Mouse (Mus musculus): ENCODE results near the gene Zyx.

Gene Zyx

DNA sequence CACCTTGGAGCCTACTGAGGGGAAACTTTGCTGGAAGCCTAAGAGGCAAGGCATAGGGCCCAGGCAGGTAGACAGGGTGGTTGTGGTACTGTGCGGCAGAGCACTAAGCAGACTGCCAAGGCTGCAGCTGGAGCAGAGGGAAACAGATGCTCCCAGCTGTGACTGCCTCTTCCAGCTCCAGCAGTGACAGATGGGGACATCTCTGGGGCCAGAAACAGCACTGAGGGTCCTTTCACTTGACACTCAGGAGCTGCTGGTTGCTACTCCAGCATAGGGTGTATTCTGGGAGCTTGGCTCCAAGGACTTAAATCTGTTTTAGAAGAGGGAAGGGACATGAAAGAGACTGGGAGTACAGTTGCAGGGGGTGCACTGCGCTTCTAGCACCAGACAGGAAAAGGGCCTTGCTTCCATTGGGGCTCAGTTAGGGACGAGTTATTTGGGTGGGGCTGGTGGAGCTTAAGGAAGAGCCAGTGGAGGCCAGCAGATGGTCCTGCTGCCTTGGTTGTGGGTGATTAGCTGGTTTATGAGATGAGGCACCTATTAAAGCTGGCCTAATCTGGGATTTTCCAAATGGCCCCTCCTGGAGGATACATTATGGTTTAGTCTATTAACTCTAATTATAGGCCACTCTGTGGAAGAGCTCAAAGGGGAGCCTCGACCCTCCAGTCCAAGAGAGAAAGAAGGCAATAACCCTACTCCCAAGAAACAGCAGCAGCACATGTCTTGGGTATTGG is 21.4 kb downstream of the Zyx start:
- DNase-seq = no peak

DNA sequence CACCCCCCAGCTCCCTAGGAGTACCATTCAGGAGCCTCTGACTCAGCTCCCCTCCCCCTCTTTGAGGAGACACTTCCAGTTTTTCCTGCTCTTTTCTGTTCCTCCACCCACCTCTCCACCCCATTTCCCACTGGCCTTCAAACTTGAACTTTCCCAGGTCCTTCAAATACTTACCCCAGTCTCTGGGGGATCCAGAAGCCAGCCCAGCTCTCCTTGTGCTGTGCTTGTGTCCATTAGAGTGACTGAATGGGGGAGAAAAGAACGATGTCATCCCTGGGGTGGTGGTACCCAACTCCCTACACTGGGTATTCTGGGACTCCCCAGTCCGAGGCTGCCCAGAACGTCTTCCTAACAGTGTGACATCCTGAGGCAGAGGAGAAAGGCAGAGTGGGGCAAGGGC is 22.6 kb downstream of the Zyx start:
- no peak for DNase-seq

GRCm38 (mm10) chr6:42372421-42372815 is 23.0 kb downstream of the Zyx start:
- DNase-seq = no peak

GRCm38 (mm10) chr6:42372816-42373547 is 23.6 kb downstream of the Zyx start, which contains the start of gene Epha1:
Gene Epha1 (minus strand): TSS chr6:42373268.
- DNase-seq = no peak

GRCm38 (mm10) chr6:42373669-42374430 is 24.4 kb downstream of the Zyx start:
- DNase-seq = no peak

GRCm38 (mm10) chr6:42374701-42375100 is 25.3 kb downstream of the Zyx start:
- no peak for DNase-seq

- DNase-seq = no peak
These were observed 25.7 kb downstream of the Zyx start for GRCm38 (mm10) chr6:42375131-42375530.

DNA sequence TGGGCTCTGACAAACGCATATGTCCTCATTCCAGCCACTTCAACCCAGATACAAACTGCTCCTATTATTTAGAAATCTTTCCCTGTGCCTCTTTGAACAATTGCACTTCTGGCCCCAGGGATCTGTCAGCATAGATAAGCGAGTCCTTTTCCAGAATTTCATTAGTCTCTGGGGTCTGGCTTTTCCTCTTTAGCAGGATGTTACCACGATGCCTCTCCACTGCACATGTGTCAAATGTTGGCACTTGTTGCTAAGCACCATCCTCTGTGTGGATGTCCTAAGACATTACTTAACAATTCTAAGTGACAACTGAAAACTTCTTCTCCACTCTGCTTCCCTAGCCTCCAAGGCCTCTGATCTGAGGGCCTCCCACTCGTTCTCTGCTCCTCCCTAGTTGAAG is 26.6 kb downstream of the Zyx start:
- no peak for DNase-seq

GRCm38 (mm10) chr6:42376504-42377019 is 27.1 kb downstream of the Zyx start:
- DNase-seq = no peak

DNA sequence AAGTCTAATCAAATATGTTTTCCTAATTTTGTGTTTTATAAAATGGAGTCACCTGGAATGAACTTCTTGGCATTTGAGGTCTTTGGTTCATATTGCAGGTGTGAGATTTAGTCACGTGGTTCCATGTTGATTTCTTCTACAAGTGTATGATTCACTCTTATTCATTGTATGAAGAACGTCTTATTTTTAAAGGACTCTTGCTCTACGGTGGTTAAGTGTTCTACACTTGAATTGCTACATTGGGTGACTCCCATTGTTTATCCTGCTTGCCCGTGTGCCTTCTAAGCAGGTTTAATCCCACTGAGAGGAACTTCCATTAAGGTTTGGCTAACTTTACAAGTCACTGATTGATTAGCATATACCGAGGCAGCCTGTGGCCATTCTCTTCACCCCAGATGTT is 27.9 kb downstream of the Zyx start:
- no peak for DNase-seq

DNA sequence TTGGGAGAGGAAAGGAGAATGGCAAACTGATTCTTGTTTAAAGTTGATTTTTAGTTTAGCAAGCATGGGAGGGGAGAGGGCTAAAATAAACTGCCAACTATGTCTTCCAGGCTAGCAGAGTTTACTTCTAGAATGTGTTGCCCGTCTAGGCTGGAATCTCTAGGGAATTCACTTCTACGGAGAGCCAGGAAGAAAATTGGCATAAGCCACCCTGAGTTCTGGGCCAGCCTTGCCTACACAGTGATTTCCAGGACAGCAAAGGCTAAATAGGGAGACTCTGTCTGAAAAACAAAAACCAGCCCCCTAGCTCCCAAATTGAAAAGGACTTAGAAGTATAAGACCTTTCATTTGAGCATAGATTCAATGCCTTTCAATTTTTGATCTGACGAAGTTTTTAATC is 30.1 kb downstream of the Zyx start:
- DNase-seq = no peak

DNA sequence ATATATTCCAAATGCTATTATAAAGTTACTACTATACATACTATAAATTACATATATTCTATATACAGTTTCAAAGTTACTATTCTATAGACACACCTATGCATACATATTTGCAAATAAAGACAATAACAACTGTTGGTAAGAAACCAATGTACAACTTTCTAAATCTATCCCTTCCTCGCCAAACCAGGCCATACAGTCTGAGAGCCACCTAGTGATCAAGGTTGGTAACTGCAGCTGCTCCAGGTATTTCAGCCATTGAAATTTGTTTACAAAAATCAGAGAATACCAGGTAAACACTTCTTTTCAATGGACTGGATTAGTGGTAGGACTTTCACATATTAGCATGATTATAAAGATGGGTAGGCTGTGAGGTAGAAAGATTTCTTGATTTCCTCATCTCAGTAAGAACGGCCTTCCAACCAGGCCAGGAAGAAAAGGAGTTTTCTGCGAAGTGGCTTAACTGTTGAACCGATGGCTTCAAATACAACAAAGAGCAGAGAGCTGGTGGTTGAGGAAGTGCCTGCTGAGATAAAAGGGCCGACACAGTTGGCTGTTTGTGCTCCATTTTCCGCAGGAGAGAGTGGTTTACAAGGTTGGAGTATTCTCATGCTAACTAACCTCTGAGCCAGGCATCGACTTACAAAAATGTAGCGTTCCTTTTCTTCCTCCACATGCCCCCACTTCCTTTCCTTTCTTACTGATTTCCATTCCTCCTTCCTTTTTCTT is 31.1 kb downstream of the Zyx start:
- no peak for DNase-seq

GRCm38 (mm10) chr6:42381221-42381620 is 31.8 kb downstream of the Zyx start:
- DNase-seq = no peak

DNA sequence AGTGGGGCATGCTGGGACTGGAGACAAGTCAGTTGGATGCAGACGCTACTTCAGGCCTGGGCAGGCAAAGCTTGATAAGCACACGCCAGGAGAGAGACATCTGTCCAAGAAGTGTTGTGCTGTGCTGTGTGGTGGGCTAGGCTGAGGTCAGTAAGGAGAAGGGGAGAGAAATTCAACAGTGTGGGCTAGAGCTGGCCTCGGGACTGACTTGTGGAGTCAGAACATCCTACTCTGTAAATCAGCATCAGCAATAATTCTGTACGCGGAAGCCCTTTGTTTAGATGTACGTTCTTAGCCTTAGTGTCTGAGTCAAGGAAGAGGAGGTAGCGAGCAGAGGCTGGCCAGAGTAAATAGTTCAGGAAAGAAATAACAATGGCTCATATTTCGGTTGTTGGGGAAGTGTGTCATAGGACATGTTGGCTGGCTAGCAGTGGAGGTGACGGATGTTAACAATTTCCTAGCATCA is 32.5 kb downstream of the Zyx start:
- DNase-seq = no peak

GRCm38 (mm10) chr6:42383360-42383759 is 33.9 kb downstream of the Zyx start:
- no peak for DNase-seq

GRCm38 (mm10) chr6:42385635-42386034 is 36.2 kb downstream of the Zyx start:
- peak; percentile 45 for DNase-seq

- no peak for DNase-seq
These were observed 42.4 kb downstream of the Zyx start for GRCm38 (mm10) chr6:42391796-42392330.

- no peak for DNase-seq
These were observed 46.8 kb downstream of the Zyx start for GRCm38 (mm10) chr6:42395960-42396809.

DNA sequence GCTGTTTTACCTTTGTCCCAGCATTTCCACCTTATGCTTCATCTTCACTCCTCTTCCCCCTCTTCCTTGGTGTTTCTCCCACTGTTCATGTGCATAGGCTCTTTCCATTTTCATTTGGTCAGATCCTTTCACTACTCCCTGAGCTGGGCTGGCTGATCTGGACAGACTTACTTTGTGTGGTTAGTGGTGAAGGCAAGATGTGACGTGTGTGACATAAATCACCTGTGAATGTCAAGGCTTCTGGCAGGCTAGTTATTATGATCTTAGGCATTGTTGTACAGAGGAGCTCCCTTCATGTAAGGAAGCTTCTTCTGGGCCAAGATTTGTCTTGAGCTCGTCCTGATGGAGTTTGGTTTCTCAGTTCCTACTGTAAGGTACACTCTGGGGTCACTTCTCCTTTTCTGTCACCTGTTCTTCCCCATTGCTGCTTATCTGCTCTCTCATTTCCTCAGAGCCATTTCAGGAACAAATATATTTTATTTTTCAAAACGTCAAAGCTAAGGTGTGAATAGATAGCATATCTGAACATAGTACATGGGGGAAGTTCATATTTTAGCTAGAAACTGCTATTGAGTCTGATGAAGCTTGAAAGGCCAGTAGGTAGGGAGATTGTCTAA is 47.7 kb downstream of the Zyx start:
- DNase-seq = no peak

GRCm38 (mm10) chr6:42398285-42398684 is 48.9 kb downstream of the Zyx start:
- DNase-seq = no peak

- DNase-seq = no peak
These were observed 49.6 kb downstream of the Zyx start for GRCm38 (mm10) chr6:42398998-42399397.
